Mouse (Mus musculus) ES-E14 (cell line): ENCODE measurements around the gene Lamtor2. TPM values are rescaled to one million over a fixed set of nuclear protein-coding genes. Genes with fewer than 3 reads are reported as not detected.
A peak's percentile ranks its signal among the peaks of the same experiment; 100 is the strongest.

ENCODE experiments used
- DNase-seq: peaks from one replicate; pipeline ENCODE4 v3.0.0-alpha.2; 2013; ENCODE audit warnings: low read depth, low spot score
- H3K27ac ChIP-seq: 2 replicates; pipeline ENCODE4 v1.5.1; 2012; ENCODE audit warnings: low read depth, mild to moderate bottlenecking, low read length, moderate library complexity, mixed read lengths; ENCODE audit not compliant: poor library complexity, insufficient read depth, severe bottlenecking
- H3K36me3 ChIP-seq: 2 replicates; pipeline ENCODE4 v1.6.1; 2012; ENCODE audit warnings: mild to moderate bottlenecking, low read length, moderate library complexity, mixed read lengths; ENCODE audit not compliant: control insufficient read depth, poor library complexity, insufficient read depth, severe bottlenecking
- H3K4me1 ChIP-seq, 2 experiments: fragments of 150-350 bp in 1 of 2; sonication (generic) in 1 of 2; 2 replicates each; pipeline ENCODE4 v1.6.1; 2012; ENCODE audit warnings: low read length in 2 of 2, mild to moderate bottlenecking in 1 of 2, mixed read lengths in 1 of 2; ENCODE audit not compliant: control insufficient read depth in 2 of 2, insufficient read depth in 2 of 2, poor library complexity in 1 of 2
- H3K4me3 ChIP-seq, 2 experiments: fragments of 150-350 bp in 1 of 2; sonication (generic) in 1 of 2; 2 replicates each; pipeline ENCODE4 v1.5.1; 2012; ENCODE audit warnings: low read length in 2 of 2, low read depth in 1 of 2, mild to moderate bottlenecking in 1 of 2, mixed read lengths in 1 of 2; ENCODE audit not compliant: insufficient read depth in 1 of 2, poor library complexity in 1 of 2, severe bottlenecking in 1 of 2
- H3K9ac ChIP-seq: 2 replicates; pipeline ENCODE4 v1.6.1; 2012; ENCODE audit warnings: low read depth, mild to moderate bottlenecking, low read length, mixed read lengths; ENCODE audit not compliant: poor library complexity, insufficient read depth, severe bottlenecking
- H3K9me3 ChIP-seq: fragments of 150-350 bp; sonication (generic); 2 replicates; pipeline ENCODE4 v1.6.1; 2012; ENCODE audit warnings: low read depth, mild to moderate bottlenecking, low read length; ENCODE audit not compliant: control insufficient read depth, insufficient read depth
- CHD2 ChIP-seq: IDR thresholded peaks from 2 replicates; pipeline ENCODE4 v1.6.1; 2014; ENCODE audit warnings: mild to moderate bottlenecking, low read depth, low read length, inconsistent platforms
- HCFC1 ChIP-seq: IDR thresholded peaks from 2 replicates; pipeline ENCODE4 v1.6.1; 2012; ENCODE audit warnings: low read length, inconsistent platforms, borderline replicate concordance; ENCODE audit not compliant: insufficient read depth
- MAFK ChIP-seq: IDR thresholded peaks from 2 replicates; pipeline ENCODE4 v1.6.1; 2014; ENCODE audit warnings: mild to moderate bottlenecking, low read depth, low read length, inconsistent platforms; ENCODE audit not compliant: insufficient read depth
- ZC3H11A ChIP-seq: IDR thresholded peaks from 2 replicates; pipeline ENCODE4 v1.6.1; 2012; ENCODE audit warnings: low read depth, mild to moderate bottlenecking, inconsistent platforms, low read length, borderline replicate concordance
- ZNF384 ChIP-seq: IDR thresholded peaks from 2 replicates; pipeline ENCODE4 v1.6.1; 2012; ENCODE audit warnings: low read depth, low read length, inconsistent platforms
- in situ Hi-C, 2 experiments: fragments of 600-800 bp; cut with MboI; formaldehyde crosslinking; loops; one replicate each; pipeline ENCODE4 v1.15.1; 2025; ENCODE audit warnings: low sequenced_read_pairs in 2 of 2, inconsistent platforms in 1 of 2; ENCODE audit not compliant: unreplicated experiment in 2 of 2
- total RNA-seq: library from RNA; depleted of rRNA; stranded (reverse); fragments of 300-350 nt; gene quantifications from 2 replicates; pipeline ENCODE4 v1.2.3, GENCODE M21; 2012

The Lamtor2 gene
- total RNA-seq, 1 experiment = 108 TPM

GRCm38 (mm10) chr3:88575540-88575939 is 22.7 kb upstream of the Lamtor2 start, which contains the start of gene Ssr2:
Ssr2 (plus strand) TSS chr3:88575876.
- peak; percentile 74 for DNase-seq
- peaks cover 4 to 14% of the 10 kb centered on the region in 2 experiments for H3K4me1 ChIP-seq
- peak within 1 kb of the TSS; percentile 70 for H3K9ac ChIP-seq
- H3K9me3 ChIP-seq = no peaks in the 10 kb centered on the region
- peak within 1 kb of the TSS; percentile 40 to 64 for H3K4me3 ChIP-seq
- no peak for TF ChIP-seq MAFK
- peak; percentile 66; the same call in 1 of the 2 replicates for TF ChIP-seq CHD2
- TF ChIP-seq HCFC1 = no peak
- H3K27ac ChIP-seq = peak within 1 kb of the TSS; percentile 95
- no peaks in the 10 kb centered on the region for H3K36me3 ChIP-seq
- in situ Hi-C loops = no loop called here

- Histone ChIP-seq H3K9me3 (no peaks in the 10 kb centered on the region), H3K4me1 (peaks cover 4 to 12% of the 10 kb centered on the region in 2 experiments), H3K9ac (peak overlapping the region; percentile 33; the same call in 1 of the 2 replicates), H3K36me3 (peaks cover 10% of the 10 kb centered on the region), H3K27ac (peak overlapping the region; percentile 98), H3K4me3 (no peak overlapping the region)
- TF ChIP-seq CHD2 = no peak
- no peak for TF ChIP-seq ZNF384
- no peak for TF ChIP-seq ZC3H11A
- no peak for TF ChIP-seq MAFK
- TF ChIP-seq HCFC1 = no peak
- in situ Hi-C loops = no loop called here
- no peak for DNase-seq
These were observed 20.9 kb upstream of the Lamtor2 start for GRCm38 (mm10) chr3:88573810-88574209.

DNA sequence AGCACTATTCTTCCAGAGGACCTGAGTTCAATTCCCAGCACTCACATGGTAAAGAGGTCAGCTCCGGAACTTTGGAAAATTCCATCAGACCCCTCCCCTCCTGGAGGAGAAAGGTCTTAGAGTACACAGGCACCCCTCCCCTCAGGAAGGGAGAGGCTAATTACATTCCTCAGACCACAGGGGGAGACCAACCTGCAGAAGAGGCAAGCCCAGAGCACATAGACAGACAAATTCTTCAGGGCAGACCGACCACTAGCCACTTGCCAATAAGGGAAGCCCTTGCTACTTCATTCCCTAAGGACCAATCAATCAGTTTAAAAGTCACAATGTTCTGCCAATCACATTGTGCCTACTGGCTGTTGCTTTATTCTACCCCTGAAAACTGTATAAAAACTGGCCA is 20.0 kb upstream of the Lamtor2 start:
- in situ Hi-C loops = no loop called here
- peak overlapping the region; percentile 98; the same call in 1 of the 2 replicates for H3K27ac ChIP-seq
- DNase-seq = peak; percentile 84
- H3K9ac ChIP-seq = 0 out of 2 replicates have a peak overlapping the region, but pooled peaks have one; percentile 45
- TF ChIP-seq CHD2 (peak; percentile 72), MAFK (no peak)
- peaks cover 4 to 13% of the 10 kb centered on the region in 2 experiments for H3K4me1 ChIP-seq
- H3K36me3 ChIP-seq = peaks cover 20% of the 10 kb centered on the region
- H3K4me3 ChIP-seq = no peak overlapping the region
- no peaks in the 10 kb centered on the region for H3K9me3 ChIP-seq

DNA sequence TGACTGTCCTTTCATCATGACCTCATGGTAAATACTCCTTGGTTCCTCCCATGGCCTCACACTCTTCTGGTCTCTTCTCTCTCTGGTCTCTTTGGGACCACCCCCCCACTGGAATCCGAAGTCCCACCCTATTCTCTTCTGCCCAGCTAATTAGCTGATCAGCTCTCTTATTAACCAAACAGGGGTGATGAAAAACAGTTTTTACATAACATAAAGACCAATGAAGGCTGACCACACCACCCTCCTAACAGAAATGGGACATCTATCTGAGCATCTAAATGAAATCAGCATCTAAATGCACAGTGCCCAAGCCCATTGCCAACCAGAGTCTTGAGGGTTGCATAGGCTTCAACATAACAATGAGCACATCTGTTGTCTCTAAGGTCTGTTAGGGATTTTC is 19.0 kb upstream of the Lamtor2 start:
- Histone ChIP-seq H3K27ac (peak overlapping the region; percentile 95), H3K4me1 (peaks cover 4 to 13% of the 10 kb centered on the region in 2 experiments), H3K9ac (peak overlapping the region; percentile 51), H3K4me3 (no peak overlapping the region), H3K36me3 (peaks cover 24% of the 10 kb centered on the region), H3K9me3 (no peaks in the 10 kb centered on the region)
- peak; percentile 86 for DNase-seq
- in situ Hi-C loops = no loop called here
- TF ChIP-seq MAFK (no peak), CHD2 (peak; percentile 67)

GRCm38 (mm10) chr3:88570341-88570740 is 17.5 kb upstream of the Lamtor2 start:
- H3K4me1 ChIP-seq = peaks cover 4 to 23% of the 10 kb centered on the region in 2 experiments
- no peak for DNase-seq
- in situ Hi-C loops = no loop called here
- H3K4me3 ChIP-seq = peak overlapping the region; percentile 36 to 63
- H3K27ac ChIP-seq = peak overlapping the region; percentile 95
- no peaks in the 10 kb centered on the region for H3K9me3 ChIP-seq
- no peak for TF ChIP-seq CHD2
- peaks cover 38% of the 10 kb centered on the region for H3K36me3 ChIP-seq
- H3K9ac ChIP-seq = peak overlapping the region; percentile 76
